Mouse (Mus musculus) kidney, adult 9 months (tissue): ENCODE data around the gene Fignl2.

Source experiments
- DNase-seq: peaks from one replicate; pipeline ENCODE4 v3.0.0; 2022

Gene Fignl2

DNA sequence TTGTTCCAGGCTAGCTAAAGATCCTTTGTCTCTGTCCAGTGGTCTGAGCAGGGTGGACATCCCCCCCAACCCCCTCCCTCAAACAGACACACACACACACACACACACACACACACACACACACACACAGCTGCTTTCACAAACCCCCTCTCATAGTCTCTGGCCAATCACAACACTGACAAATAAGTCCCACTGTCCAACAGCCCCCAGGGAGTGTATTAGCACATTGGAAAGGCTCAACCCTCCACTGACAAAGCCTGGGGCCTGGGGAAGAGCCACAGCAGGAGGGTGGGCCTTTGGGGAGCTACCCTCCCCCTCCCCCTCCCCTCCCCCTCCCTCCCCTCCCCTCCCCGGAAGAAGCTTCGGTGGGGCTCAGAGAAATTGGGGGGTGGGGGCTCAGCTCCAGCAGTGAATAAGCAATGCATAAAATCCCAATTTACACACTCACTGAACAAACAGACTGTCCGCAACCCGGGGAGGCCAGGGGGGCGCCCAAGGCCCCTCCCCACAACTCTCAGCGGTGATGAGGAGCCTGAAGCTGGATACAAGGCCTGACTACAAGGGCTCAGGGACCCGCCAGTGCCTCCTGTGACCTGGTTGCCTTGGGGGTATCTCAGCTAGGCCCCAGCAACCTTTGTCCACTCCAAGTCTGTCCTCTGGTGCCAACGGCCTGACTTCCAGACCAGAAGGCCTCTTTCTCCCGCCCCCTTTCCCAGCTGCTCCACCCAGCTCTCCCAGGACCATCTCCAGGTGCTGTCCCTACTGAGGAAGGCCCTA, 11.3 kb downstream of the Fignl2 start:
- peak; percentile 79 for DNase-seq

- DNase-seq: no peak
Measured at GRCm38 (mm10) chr15:101066364-101066847, 12.0 kb downstream of the Fignl2 start.

- DNase-seq: no peak
Measured at GRCm38 (mm10) chr15:101065069-101065468, 13.3 kb downstream of the Fignl2 start.

DNA sequence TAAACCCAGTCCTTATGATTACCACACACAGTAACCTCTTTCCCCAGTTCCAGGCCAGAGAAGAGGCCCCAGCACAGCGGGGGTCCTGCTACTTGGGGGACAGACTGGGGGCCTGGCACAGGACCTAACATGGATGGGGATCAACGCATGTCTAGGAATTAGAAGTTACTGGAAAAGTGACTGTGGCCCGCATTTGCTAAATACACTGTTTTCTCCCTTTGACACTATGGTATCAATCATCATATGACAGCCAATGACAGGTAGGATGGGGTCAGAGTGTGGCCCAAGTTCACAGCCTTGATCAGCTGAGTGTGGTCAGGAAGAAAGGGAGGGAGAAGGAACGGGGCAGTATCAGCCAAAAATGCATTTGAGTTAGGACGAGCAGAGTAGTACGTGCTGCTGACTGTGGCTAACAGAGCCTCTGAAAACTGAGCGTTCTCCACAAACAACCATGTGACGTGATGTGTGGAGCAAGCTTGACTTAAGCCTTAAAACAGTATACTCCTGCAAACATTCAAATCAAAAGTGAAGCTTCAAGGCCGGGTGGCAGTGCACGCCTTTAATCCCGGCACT, 18.0 kb downstream of the Fignl2 start:
- DNase-seq: no peak

- no peak for DNase-seq
Measured at GRCm38 (mm10) chr15:101059570-101060279, 18.6 kb downstream of the Fignl2 start.

DNA sequence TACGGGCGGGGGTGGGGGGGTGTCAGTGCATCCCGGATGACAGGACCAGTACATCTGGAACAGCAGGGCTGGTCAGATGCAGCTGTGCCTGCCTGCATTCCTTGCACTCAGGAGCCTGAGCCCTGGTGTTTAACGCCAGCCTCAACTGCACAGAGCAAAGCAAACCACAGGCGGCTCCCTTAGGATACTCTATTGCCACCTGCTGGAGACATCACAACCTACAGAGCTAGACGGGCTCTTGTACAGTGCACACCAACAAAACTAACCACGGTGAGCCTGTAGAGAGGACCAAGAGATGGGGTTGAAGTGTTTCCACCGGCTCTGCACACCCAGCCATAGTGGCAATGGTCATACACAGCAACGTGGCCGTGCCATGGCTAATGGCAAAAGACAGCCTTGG, 22.1 kb downstream of the Fignl2 start:
- peak; percentile 71 for DNase-seq

- DNase-seq: no peak
Measured at GRCm38 (mm10) chr15:101054541-101054940, 23.8 kb downstream of the Fignl2 start.

DNA sequence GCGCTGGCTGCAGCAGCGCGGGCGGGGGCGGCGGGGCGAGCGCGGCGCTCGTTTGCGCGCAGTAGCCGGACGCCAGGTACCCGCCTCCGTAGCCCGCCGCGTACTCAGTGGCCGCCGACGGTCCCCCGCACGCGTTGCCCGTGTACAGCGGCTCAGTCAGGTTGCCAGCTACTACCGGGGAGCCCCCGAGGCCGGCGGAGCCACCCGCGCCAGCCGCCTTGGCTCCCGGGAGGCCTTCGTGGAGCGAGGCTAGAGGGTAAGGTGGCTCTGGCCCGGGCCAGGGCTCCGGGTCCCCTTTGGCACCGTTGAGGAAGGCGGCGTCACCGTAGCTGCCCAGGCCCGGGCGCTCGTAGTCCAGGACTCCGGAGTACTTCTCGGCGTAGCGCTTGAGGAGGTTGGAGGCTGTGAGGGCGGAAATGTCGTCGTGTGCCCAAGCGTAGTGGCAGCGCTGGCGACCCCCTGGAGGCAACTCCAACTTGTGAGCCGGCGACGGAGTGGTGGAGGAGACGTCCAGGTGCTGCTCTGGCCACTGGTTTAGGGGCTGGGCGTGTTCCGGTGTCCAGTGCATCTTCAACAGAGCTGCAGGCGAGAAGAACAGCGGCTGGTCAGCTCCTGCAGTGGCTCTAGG, 24.4 kb downstream of the Fignl2 start:
- no peak for DNase-seq

GRCm38 (mm10) chr15:101052560-101053501, 25.5 kb downstream of the Fignl2 start:
- no peak for DNase-seq

GRCm38 (mm10) chr15:101051869-101052268, 26.5 kb downstream of the Fignl2 start:
- no peak for DNase-seq

DNA sequence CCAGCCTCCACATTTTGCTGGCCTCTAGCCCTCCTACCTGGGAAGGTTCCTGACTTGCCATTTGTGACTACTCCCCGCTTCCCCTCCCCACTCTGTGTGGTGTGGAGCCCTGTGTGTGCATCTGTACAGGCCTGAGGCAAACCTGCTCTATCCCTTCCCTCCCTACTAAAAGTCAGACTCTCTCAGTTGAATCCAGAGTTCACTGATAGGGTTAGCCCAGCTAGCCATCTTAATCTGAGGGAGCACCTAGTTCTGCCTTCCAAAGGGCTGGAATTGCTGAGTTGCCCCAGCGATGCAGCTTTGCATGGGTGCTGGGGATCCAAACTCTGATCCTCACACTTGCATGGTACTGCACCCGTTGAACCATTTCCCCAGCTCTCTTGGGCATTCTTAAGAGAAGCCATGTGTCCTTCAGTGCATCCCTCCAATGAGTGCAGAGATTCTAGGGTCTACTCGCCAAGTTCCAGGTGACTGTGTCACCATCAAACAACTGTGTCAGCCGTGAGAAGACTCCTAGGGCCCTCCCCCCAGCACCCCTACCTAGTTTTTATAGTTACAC, 29.9 kb downstream of the Fignl2 start:
- DNase-seq: no peak

DNA sequence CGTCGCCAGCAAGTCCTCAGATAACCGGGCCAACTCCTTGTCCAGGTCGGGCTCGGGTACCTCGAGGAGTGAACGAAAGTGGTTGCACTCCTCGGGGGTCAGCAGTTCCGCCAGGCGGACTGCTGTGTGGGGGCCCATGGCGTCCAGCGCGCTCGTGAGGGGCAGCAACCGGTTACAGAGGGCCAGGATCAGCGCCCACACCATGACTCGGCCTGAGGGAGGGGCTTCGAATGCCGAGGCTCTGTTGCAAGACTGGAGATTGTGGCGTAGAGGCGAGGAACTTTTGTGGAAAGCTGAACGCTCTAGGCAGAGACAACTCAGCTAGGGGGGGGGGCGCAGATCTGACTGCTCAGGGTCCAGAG, 31.2 kb downstream of the Fignl2 start, which contains the start of gene Gm47841:
Gm47841 (minus strand) TSS at position 204 of the 362 bp plus-strand sequence.
- DNase-seq: no peak

DNA sequence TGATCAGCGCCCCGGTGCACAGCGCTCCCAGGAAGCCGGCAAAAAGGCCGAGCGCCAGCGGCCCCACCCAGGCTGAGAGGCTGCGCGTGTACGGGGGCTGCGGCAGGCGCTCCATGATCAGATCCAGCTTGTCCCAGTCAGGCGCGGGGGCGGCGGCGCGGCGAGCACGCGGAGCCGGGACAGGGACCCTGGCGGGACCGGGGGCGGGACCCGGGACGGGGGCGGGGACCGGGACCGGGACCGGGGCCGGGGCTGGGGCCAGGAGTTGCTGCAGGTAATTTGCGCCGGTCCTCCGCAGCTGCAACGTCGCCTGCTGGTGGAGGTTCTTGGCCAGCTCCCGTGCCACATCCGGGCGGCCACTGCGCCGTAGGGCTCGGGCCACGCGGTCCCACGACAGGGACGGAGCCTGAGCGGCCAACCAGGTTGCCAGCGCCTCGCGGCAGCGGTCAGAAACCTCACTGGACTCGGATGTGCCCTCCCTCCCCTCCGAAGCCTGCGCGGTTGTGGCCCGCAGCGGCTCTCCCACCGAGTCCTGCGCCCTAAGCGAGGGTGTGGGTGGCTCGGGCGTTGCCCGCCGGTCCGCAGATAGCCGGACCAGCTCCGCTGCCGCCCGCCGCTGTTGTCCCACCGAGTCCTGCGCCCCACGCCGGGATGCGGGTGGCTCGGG, 31.7 kb downstream of the Fignl2 start:
- no peak for DNase-seq

DNA sequence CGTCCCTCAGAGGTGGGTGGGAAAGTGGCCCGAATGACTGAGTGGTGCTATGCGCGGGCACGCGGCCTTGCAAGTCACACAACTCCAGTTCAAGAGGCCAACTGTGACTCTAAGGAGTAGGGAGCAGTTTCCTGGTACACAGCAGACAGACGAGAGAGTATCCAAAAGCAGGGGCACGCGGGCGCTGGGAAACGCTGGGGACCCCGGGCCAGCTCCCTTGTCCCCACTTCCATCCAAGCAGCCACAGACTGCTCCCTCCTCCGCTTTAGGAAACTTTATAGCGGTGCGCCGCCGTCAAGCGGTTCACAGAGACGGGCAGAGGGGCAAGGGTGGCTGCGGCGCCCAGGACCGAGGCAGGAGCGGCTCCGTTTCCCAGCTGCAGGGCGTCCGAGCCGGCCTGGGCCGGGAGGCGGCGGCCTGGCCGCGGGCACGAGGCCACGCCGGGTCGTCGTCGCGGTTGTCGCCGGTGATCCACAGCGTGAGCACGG, 32.3 kb downstream of the Fignl2 start:
- no peak for DNase-seq

- no peak for DNase-seq
Measured at GRCm38 (mm10) chr15:101044531-101044930, 33.8 kb downstream of the Fignl2 start.

GRCm38 (mm10) chr15:101042613-101043012, 35.8 kb downstream of the Fignl2 start:
- peak; percentile 66 for DNase-seq

GRCm38 (mm10) chr15:101041966-101042365, 36.4 kb downstream of the Fignl2 start:
- DNase-seq: no peak

GRCm38 (mm10) chr15:101039651-101040050, 38.7 kb downstream of the Fignl2 start:
- DNase-seq: no peak

GRCm38 (mm10) chr15:101028960-101029359, 49.4 kb downstream of the Fignl2 start:
- DNase-seq: no peak

- no peak for DNase-seq
Measured at GRCm38 (mm10) chr15:101011352-101011751, 67.0 kb downstream of the Fignl2 start.

DNA sequence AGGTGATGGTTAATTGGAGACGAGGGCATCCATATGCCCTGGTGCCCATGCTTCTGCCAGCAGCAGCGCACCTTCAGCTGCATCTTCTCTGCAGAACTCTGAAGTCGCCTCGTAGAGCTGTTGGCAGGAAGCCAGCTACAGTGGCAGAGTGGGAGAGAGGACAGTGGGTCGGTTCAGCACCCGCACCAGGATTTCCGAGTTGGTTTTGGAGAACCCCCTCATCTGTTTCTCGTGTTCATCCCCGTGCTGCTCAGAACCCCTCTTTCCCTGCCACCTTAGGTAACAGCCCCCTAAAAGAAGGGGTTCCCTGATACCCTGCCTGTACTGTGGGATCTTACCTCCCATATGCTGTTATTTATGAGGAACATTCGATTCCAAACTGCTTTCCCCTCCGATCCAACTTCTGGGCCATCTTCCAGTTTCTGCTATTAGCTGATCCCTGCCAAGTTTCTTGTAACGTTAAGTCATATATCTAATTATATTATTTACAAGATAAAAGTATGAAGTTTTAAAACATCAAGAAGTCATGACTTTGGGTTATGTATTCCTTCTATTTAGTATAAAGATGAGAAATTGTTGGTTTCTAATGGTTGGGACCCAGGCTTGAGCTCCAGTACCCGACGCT, 69.9 kb downstream of the Fignl2 start:
- DNase-seq: no peak
